Mouse (Mus musculus): Measurements from ENCODE around the gene Itpr2.

GRCm38 (mm10) chr6:146535501-146535900, 33.5 kb upstream of the Itpr2 start:
- TF ChIP-seq POLR2A (IDR thresholded peaks at IDR 0.05; ENCODE audit: borderline replicate concordance, insufficient read depth, low read length) (no peak), CTCF (IDR thresholded peaks at IDR 0.05; ENCODE audit: borderline replicate concordance, insufficient read depth, low read depth, low read length) (no peak)

All from cerebellum, adult 2 months (tissue).